Mouse (Mus musculus): ENCODE measurements around the gene Cbx8.

Gene Cbx8

DNA sequence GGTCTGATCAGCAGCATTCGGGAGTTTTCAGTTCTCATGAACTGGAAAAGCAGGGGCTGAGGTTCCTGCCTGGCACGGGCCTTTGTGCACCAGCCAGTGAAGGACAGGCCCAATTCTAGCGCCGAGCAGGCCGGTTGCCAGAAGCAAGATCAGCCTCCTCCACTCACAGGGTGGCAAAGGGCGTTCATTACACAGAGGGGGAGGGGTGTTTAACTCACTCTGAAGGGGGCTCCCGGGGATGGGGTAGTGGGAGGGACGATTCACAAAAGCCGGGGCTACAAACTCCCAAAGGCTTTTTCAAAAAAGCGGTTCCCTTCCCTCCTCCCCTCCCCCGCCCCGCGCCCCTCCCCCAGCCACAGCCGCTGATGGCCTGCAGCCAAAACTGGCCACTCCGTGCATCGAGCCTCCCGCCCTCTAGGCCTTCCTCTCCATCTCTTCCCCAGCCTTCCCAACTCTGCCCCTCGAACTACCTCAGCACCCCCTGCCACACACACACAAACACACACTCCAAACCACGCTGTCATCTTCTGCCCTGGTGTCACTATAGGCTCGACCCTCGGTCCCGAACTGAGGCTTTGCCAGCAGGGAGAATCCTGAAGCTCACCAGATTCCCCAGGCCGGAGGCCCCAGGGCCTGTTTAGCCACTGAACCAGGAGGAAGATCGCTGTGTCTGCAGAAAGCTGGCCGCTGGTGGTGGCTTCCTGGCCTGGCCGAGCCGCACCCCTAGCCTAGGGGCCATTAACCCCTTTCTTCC is 38.1 kb upstream of the Cbx8 start:
- DNase-seq (ENCODE audit: low spot score), result peak; percentile 31

DNA sequence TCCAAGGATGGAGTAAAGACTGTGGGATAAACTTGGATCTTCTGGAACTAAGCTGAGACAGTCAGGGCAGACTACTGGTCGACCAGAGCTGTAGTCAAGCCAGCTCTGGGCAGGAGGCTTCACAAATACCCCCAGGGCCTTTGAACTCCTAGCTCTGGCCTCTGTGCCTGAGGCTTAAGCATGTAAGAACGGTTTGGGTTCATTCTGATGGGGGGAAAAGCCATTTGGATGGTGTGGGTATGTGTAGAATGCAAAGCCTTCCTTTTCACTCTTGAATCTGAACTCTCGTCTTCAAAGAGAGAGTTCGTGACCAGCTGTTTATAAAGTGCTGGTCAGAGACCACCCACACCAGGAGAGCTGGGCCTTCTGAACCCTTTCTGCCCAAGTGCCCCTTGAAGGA is 37.0 kb upstream of the Cbx8 start:
- no peak for DNase-seq (ENCODE audit: low spot score)

DNA sequence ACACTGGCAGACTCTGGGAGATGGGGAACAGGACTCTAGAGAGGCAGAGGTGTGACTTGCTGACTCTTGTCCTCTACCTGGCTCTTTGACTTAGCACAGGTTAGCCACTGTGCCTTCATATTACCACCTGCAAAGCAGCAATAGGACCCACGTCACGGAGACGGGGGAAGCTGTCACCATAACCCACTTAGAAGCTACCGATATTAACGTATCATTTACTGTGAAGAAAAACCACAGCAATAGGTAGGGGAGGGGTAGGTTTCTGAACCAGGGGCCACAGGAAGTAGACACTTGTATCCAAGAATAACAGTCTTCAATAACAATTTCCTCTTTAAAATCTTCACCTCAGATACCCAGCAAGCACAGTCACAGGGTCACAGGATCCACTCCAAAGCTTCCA is 35.0 kb upstream of the Cbx8 start:
- DNase-seq (ENCODE audit: low spot score), result no peak

DNA sequence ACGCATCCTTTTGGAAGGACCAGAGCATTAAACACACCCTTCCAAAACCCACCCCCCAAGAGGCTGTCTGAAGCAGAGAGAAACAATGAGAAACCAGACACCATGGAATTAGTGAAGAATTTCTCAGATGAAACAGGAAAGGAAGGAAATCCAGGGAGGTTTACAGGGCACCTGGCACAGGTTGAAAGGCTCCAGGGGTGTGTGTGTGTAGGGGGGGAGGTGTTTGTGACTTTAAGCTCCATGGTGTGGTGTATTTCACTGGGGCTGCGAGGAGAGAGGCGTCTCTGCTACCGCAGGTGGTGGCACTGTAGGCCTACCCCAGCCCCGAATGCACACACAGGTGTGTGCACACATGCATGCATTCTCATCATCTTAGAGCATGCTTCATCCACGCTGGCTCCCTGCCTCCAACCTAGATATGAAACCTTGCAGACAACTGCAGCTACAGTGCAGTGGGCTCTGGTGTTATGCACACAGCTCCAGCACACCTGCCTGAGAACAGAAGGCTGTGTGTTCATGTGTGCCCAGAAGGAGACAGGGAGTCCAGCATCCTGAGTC is 33.2 kb upstream of the Cbx8 start:
- DNase-seq (ENCODE audit: low spot score), result no peak

DNA sequence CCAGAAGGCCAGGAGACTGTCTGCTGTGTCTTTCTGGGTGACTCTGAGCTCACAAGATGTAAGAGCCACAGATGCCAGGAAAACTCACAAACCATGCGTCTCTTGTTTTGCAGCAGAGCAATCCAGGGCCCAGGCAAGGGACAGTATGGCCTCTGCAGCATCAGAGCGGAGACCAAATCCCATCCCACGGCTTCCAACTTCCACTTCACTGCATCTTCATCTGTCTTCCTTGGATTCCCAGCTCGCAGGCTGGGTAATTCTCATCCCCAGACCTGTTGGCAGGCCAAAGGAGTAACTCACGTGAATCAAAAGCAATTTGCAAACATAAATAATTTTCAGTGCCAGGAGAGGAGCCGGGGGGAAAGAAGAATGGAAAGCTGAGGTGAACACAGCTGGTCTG is 32.2 kb upstream of the Cbx8 start:
- DNase-seq (ENCODE audit: low spot score), result no peak

DNA sequence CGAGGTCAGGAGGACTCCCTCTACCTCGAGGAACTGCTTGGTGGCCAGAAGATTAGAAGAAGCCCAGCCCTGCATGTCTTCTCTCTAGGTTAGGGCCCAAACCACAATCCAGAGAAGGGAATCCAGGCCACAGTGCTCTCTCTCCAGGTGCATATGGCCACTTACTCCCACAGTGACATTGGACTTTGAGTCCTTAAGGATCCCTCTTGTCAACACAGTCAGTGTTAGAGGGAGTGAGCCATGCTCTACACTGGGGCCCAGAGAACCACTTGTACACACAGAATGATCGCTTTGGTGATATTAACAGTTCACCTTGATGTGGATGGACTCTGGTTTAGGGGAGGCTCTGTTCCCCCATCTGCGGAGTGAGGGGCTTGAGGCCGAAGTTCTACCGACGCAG is 31.5 kb upstream of the Cbx8 start:
- no peak for DNase-seq (ENCODE audit: low spot score)

DNA sequence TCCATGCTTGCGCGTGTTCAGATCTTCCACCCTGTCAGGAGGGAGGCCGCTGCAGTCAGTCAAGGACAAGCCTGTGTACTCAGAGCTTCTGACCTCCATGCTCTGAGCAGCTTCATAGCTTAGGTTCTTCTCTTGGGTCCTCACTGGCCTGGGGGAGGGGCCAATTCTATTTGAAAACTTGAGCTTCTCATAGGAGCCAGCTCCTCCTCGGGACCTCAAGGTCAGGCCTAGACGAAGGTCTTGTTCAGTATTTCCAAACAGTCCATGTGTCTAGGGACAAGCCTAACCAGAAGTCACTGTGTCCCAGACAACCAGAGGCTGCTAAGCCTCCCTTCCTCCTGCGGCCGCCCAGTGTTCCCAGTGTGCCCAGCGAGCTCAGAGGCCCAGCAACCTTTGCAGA is 26.1 kb upstream of the Cbx8 start:
- no peak for DNase-seq (ENCODE audit: low spot score)

DNA sequence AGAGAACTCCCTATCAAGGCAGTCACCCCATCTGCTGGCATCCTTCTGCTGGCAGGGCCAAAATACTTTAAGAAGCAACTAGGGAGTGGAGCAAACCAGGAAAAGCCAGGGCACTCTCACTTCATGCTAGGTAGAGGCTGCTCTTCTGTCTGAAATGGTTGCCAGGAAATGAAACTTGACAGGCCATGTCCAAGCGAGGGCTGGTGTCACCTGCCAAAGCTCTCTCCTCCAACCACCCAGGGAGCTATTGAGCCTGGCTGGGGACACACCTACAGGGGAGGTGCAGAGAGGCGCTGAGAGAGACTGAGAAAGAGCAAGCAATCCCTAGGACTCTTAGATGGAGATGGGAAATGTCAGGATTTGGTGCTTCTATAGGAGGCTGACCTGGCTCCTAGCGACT is 18.5 kb upstream of the Cbx8 start:
- no peak for DNase-seq (ENCODE audit: low spot score)

DNA sequence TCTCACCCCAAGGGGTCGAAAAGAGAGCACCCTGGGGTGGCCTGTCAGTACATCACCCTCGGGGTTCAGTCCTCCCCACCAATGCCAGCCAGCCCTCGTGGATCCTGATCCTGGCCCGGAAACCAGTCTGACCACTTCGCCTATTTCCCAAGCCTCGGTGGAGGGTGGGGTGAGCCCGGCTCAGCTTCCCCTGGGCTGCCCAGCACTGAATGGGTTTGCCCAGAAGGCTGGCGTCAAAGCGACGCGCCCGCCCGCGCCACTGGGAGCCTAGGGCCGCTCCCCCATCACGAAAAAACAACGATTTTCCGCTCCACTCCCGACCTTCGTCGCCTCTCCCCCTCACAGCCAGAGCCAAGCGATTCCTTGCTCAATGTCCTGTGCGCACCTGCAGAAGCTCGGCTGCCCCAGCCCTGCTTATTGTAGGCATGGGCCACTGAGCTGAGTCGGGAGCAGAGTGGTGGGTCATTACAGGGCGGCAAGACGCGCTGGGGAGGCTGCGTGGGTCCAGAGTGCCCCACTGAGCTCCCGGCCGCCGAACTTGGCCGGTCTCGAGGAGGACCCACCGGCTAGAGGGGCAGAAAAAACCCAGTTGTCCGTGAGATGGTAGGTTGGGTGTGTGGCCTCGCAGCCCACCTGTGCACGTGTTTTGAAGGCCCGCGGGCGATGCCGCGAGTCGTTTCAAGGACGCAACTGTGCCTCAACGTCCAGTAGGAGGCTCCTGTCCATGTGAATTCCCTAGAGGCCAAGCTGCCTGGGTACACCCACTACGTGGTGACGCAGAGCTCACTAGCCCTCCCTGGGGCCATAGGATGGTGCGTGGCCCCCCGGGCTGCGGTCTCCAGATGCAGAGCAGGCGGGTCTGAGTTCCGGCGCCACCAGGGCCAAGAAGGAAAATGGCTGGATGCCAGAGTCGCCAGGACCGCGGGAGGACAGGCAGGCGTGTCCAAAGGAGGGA is 17.5 kb upstream of the Cbx8 start:
- DNase-seq (ENCODE audit: low spot score), result peak; percentile 67

DNA sequence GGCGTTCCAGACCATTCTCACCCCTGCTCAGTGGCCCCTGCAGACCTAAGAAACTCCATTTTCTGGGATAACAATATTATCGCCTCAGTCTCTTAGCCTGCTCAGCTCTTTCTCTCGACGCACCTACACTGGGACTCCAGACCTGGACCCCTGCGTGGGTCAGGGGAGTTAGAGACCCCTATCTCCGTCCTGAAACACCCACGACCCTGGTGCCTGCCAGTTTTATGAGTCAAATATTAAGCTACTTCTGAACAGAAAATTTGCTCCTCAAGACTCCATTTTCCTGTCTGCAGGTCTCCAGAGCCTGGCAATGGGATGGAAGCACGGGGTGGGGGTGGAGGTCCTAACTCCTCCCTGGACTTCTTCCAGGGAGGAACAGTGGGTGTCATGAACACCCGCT is 16.5 kb upstream of the Cbx8 start:
- DNase-seq (ENCODE audit: low spot score), result no peak

DNA sequence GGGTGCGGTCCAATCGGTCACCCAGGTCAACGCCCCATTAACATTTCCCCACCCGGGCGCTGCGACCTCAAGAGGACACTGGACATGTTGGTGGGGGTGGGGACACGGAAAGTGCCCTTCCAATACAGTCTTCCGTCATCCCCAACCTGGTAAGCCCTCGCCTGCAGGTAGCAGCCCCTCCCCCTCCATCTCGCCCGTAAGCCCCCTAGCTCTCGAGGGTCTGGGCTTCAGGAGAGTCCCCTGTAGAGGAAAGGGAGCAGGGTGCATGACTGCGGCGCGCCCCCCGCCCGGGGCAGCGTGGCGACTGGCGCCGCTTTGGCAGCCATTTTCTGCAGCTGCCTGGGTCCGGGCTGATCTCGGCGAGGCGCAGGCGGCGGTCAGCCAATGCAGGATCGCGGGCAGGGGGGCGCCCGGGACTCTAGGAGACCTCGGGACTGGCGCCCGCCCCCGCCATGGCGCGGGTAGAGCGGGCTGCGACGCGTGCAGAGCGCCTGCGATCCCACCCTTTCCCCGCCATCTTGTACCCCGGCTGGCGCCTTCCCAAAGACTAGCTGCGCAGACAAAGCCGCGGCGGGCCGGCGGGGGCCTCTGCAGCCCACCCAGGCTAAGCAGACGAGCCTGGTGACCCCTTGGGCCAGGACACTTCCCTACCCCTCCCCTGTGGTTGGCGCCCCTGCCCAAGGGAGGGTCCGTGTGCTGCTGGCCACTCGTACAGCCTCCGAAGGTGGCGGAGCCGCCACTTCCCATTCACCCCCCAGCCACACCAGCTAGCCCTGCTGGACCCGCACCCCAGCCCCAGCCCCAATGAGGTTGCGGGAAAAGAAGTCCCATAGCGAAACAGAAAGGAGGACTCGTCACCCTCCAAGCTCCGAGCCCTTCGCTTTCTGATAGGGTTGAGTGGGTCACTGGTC is 15.8 kb upstream of the Cbx8 start:
- DNase-seq (ENCODE audit: low spot score), result peak; percentile 51

DNA sequence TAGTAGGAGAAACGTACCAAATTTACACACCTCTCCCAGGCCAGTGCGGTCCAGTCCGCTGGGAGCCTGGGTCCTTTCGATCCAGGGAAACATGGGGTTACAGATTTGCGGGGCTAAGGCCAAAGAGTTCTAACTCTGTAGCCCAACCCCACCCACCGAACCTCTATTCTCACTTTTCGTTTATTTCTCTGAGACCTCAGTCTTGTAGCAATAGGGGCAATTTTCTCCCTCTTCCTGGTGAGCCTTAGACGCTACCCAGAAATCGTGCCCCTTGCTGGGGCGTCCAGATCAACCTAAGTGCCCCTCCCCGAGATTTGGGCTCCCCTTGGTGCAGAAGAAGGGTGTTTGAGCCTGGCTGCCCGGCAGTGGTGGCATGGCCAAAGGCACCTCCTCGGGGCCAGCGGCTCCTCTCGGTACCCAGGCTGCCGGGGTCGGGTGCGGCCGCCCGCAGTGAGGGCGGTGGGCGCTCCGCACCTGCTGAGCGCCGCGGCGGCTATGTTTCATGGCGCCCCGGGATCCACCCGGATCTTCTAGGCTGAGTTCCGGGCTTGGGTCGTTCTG is 14.9 kb upstream of the Cbx8 start:
- peak; percentile 23 for DNase-seq (ENCODE audit: low spot score)

DNA sequence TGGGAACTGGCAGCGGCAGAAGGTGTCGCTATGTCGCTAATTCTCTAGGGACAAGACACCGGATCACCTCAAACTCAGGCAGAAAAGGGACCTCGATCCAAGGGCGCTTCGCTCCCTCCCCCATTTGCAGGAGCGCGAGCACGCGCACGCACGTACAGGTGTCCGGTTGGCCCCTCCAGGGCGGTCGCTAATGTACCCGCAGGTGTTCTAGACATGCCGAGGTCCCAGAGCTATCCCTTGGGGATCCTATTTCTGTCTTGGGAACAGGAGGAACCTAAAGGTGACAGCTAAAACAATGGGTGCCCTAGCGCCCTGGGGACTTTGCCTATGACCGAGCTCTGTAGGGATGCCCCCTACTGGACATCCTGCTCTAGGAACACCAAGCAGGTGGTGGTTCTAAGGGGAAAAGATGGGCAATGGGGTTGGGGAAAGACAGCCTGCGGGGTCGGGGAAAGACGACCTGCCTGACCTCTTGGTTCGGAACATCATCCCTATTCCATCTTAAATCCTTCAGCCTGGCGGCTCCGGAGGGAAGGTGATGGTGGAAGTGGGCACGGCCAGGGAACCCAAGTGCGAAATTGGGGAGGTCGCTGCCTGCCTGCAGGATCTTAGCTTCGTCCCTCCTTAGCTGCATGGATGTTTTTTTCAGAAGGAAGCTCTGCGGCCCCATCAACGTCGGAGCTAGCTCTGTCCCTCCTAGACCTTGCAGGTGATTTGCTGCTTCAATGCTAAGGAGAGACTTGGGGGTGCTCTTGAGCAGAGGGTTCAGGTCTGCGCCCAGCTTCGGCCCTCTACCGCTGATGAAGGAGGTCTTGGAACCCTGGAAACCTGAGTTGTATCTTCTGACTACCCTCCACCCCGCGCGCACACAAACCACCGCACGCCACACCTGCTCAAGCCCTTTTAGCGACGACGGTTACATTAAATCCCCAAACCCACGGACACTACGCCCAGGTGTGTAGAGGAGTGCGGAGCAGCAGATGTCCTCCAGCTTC is 13.9 kb upstream of the Cbx8 start:
- DNase-seq (ENCODE audit: low spot score), result peak; percentile 33

DNA sequence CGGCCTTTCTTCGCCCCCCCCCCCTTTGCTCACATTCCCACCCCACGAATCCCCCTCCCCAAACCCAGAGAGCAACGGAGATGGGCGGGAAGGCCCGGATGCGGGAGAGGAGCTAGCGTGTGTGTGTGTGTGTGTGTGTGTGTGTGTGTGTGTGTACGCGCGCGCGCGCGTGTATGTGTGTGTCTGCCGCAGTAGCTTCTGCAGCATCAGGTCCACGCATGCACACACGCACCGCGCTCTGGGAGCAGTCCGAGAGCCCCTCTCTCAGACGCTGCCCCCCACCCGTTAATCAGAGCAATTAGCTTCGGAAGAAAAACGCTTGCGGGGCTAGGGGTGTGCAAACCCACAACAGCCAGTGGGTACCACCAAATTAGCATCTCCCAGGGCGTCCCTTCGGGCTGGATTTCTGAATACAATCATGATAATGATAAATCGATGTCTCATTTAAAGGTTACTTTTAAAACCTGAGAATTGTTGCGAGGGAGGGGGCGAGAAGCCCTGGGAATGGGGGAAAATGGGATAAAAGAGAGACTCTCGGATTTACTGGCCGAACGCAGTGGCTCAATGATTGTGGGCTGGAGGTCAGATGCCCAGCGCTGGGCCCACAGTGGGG is 13.1 kb upstream of the Cbx8 start:
- DNase-seq (ENCODE audit: low spot score), result peak; percentile 18

DNA sequence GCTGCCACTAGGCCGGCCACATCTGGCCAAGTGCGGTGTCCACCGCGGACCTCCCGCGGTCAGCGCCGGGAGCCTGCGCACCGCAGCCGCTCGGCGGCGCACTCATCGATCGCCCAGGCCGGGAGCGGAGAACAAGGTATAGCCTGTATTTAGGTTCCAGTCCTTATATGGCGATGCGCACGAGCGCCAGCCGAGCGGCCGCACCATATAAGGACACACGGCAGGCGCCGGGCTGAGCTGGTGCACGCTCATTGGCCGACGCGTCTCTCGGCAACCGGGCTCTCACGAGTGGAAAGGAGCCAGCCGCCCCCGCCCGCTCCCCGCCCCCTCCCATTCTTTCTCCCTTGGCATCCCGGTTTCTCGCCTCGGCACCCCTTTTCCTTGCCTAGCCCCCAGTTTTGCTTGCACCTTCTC is 12.5 kb upstream of the Cbx8 start:
- peak; percentile 66 for DNase-seq (ENCODE audit: low spot score)

DNA sequence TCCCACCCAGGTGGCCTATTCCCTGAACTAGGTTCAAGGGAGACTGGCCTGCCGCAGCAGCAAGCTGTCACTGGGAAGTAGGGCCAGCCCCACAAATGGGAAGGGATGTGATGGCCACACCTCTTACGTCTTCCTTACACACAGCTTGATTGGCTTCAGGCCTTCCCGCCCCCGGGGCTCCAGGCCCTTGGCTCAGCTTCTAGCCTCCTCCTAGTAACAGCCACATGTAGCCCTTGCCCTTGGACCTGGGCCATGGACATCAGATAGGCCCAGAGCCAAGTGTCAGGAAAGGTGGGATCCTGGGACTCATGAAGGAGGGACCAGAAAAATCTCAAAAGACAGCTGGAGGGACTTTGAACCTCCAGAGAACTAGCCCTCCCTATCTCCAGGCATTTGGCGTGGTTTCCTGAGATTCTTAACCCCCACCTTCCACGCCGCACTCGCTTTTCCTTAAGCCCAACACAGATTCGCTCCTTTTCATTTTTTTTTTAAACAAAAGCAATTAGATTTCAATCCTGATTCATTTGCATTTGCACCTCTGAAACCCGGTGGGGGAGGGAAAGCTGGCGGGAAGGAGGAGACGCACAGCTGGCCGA is 12.0 kb upstream of the Cbx8 start:
- DNase-seq (ENCODE audit: low spot score), result peak; percentile 23

DNA sequence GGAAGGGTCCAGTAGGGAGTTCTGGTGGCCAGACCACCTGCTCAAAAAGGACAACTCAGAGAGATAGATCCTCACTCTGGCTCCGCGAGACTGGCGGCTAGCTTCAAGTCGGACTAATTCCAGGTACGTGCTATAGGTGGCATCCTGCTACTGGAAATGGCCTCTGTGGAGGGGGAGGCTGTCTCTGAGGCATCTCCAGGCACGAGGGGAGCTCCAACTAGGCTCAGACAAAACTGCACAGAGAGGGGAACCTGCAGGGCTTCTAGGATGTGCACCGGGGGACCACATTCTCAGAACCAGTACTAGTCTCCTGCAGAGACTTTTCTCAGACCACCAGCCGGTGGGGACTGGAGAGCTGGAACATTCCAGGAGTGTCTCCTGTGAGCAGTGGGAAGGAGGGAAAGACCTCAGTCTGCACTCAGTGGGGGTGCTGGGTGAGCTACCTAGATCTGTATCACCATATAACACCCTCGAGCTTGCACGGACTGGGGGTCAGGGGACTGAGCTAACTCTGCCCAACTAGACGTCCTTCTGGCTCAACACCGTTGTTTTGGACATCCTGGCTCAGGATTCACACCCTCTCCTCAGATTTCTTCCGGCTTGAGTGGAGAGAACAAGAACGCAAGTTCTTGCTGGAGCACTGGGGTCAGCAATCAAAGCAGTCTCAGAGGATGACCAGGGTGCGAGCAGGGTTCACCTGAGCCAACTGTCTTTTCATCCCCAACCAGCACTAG is 11.3 kb upstream of the Cbx8 start:
- peak; percentile 15 for DNase-seq (ENCODE audit: low spot score)

DNA sequence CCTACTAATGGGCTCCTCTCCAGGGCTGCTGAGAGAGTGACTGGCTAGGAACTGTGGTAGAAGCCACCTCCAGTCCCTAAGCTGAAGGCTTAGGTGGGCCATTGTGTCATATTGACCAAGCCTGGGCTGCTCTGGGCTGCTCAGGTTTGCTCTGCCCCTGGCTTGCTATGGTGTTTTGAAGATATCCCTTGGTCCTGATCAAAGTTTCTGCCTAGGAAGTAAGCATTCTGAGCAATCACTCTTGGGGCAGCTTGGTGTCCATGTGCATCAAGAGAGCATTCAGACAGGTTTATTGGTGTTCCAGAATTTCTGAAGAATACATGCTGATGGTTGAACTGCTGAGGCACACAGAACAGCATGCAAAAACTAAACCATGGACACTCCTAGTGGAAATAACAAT is 10.7 kb upstream of the Cbx8 start:
- DNase-seq (ENCODE audit: low spot score), result no peak

DNA sequence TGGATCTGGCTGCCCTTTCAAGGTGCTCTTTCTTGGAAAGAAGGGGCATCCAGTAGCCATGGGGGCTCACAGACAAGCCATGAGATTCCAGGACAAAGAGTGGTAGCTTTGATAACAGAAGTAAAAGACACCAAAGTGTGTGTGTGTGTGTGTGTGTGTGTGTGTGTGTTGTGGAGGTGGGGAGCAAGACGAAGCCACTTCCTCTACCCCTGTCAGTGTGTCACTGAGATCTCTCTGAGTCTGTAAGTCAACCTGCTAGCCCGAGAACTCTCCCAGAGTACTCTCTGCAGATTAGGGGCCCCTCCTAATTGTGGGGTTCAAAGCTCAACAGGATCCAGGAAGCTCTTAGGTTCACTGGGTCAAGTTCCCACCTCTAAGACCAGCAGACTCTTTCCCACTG is 9.6 kb upstream of the Cbx8 start:
- DNase-seq (ENCODE audit: low spot score), result no peak

Measured in urinary bladder, postnatal 25 days (tissue).